Mouse (Mus musculus) intestine, embryonic 15.5 days (tissue): Measurements from ENCODE around the gene Ppp1r11. TPM values are rescaled to one million over a fixed set of nuclear protein-coding genes. Genes with fewer than 3 reads are reported as not detected.
A peak's percentile ranks its signal among the peaks of the same experiment; 100 is the strongest.
"Not testable (repeated sequence)": the region's sequence is repeated elsewhere in the genome, so short reads cannot be mapped to it uniquely, and the experiment has no call there.

Source experiments
- ATAC-seq: fragments of 200-750 bp; cut with Nextera tagmentation; 2 replicates; pipeline ENCODE4 v1.8.0; 2017; ENCODE audit warnings: moderate TSS enrichment, moderate library complexity
- H3K27ac ChIP-seq: fragments of 300-500 bp; sonication (generic); 2 replicates; pipeline ENCODE4 v1.5.1; 2015; ENCODE audit warnings: mild to moderate bottlenecking, inconsistent platforms
- H3K27me3 ChIP-seq: fragments of 300-500 bp; sonication (generic); replicated peaks from 2 replicates; pipeline ENCODE4 v1.6.1; 2015; ENCODE audit warnings: inconsistent platforms
- H3K36me3 ChIP-seq: fragments of 300-500 bp; sonication (generic); 2 replicates; pipeline ENCODE4 v1.6.1; 2015; ENCODE audit warnings: inconsistent platforms
- H3K4me1 ChIP-seq: fragments of 300-500 bp; sonication (generic); replicated peaks from 2 replicates; pipeline ENCODE4 v1.6.1; 2015; ENCODE audit warnings: inconsistent platforms
- H3K4me2 ChIP-seq: fragments of 300-500 bp; sonication (generic); replicated peaks from 2 replicates; pipeline ENCODE4 v1.6.1; 2015; ENCODE audit warnings: mild to moderate bottlenecking, inconsistent platforms
- H3K4me3 ChIP-seq: fragments of 300-500 bp; sonication (generic); replicated peaks from 2 replicates; pipeline ENCODE4 v1.5.1; 2015; ENCODE audit warnings: inconsistent platforms
- H3K9ac ChIP-seq: fragments of 300-500 bp; sonication (generic); 2 replicates; pipeline ENCODE4 v1.6.1; 2015; ENCODE audit warnings: inconsistent platforms
- H3K9me3 ChIP-seq: fragments of 300-500 bp; sonication (generic); 2 replicates; pipeline ENCODE4 v1.6.1; 2016; ENCODE audit warnings: inconsistent platforms
- WGBS: fragments of 180-500 bp; shearing (Covaris S2); methylation state at CpG from one replicate; pipeline ENCODE4 v1.1.7; 2015; 5-methylcytosine and 5-hydroxymethylcytosine counted together
- polyA plus RNA-seq: library from polyadenylated mRNA; unstranded; fragments of >200 nt; fragmentation: Nextera tagmentation; extraction: Ambion mirVana; gene quantifications from 2 replicates; pipeline ENCODE4 v1.2.1, GENCODE M21; 2015

Ppp1r11 gene
- 95.4 and 99.5 TPM in 2 replicates for polyA plus RNA-seq

- Histone ChIP-seq H3K27me3 (no peaks in the 10 kb centered on the region), H3K27ac (peak within 1 kb of the TSS; percentile 62), H3K4me3 (peak within 1 kb of the TSS; percentile 67), H3K9ac (peak within 1 kb of the TSS; percentile 69), H3K4me2 (peak within 1 kb of the TSS; percentile 69), H3K4me1 (peaks cover 18% of the 10 kb centered on the region), H3K36me3 (peaks cover 8% of the 10 kb centered on the region; the same call in 1 of the 2 replicates), H3K9me3 (no peaks in the 10 kb centered on the region)
- peak; percentile 97 for ATAC-seq
- WGBS: 2% methylated on average over 36 of the region's 36 CpGs
Observed at GRCm38 (mm10) chr17:36950981-36951947, at the start of gene Ppp1r11. Ppp1r11 (minus strand) TSS chr17:36951741.

DNA sequence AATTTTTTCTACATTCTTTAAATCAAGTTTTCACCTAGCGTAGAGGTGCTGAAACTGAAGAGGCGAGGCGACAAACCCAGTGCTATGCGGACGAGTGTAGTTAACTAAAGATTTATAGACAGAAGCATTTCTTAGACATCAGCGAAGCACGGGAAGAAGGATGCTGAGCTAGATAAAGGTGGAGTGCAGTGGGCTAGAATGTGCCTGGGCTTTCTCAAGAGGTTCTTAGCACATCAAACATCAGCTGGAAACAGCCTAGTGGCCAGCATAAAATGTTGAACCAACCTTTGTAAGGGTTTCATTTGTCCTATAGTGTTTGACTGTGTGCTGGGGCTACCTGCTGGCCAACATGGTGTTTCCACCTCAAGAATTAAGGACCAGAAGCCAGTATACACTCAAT is 49.3 kb upstream of the Ppp1r11 start, which contains the start of gene Zfp57:
Gene Zfp57, plus strand, starts transcription at position 301 of the 400 bp plus-strand sequence.
- no peak within 1 kb of the TSS for H3K4me3 ChIP-seq

GRCm38 (mm10) chr17:36998477-36998876 is 46.9 kb upstream of the Ppp1r11 start:
- no peak overlapping the region for H3K9ac ChIP-seq
- no peaks in the 10 kb centered on the region for H3K9me3 ChIP-seq
- no peak overlapping the region for H3K4me3 ChIP-seq
- H3K4me2 ChIP-seq: no peak overlapping the region
- no peaks in the 10 kb centered on the region for H3K36me3 ChIP-seq
- WGBS: 56% methylated on average over 2 of the region's 2 CpGs
- ATAC-seq: no peak
- no peak overlapping the region for H3K27ac ChIP-seq
- no peaks in the 10 kb centered on the region for H3K4me1 ChIP-seq
- H3K27me3 ChIP-seq: no peaks in the 10 kb centered on the region

More for the DNA sequence above, 49.3 kb upstream of the Ppp1r11 start, which contains the start of gene Zfp57:
- Histone ChIP-seq H3K27ac (no peak within 1 kb of the TSS), H3K4me2 (peak within 1 kb of the TSS; percentile 88), H3K4me1 (no peaks in the 10 kb centered on the region), H3K9ac (no peak within 1 kb of the TSS), H3K36me3 (no peaks in the 10 kb centered on the region), H3K9me3 (no peaks in the 10 kb centered on the region), H3K27me3 (no peaks in the 10 kb centered on the region)
- 91% methylated on average over 7 of the region's 7 CpGs for WGBS
- ATAC-seq: no peak

DNA sequence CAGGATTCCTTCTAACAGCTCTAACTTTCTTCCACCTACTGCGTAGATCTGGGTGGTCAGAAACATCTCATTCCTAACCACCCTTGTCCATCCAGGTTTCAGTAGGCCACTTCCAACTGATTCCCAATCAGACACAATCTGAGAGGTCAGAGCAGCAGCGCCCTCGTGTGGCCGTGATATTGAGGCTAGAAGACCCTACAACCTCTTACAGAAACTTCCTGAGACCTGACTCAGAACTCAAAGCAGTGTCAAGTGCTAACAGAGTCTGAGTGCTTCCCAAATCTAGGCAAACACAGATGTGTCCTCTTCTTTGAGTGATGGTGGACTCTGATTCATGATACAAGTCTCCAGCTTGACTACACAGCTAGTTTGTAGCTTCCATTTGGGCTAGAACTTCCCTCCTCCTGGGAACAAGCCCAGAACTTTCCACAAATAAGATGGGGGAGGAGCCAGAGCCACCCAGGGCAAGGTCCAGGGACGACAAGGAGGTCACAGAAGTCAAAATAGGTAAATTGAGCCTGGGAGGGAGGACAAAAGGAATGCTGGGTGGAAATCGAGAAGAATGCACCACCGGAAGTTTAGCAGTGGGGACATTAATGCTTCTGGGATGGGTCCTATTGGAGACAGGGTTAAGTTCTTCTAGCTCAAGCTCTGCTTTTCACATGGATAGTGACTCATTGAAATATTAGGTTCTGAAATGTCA is 45.6 kb upstream of the Ppp1r11 start:
- ATAC-seq: peak; percentile 61
- Histone ChIP-seq H3K27me3 (no peaks in the 10 kb centered on the region), H3K4me1 (no peaks in the 10 kb centered on the region), H3K36me3 (no peaks in the 10 kb centered on the region), H3K9ac (no peak overlapping the region), H3K4me3 (no peak overlapping the region), H3K9me3 (no peaks in the 10 kb centered on the region), H3K27ac (no peak overlapping the region), H3K4me2 (no peak overlapping the region)
- 26% methylated on average over 7 of the region's 7 CpGs for WGBS

DNA sequence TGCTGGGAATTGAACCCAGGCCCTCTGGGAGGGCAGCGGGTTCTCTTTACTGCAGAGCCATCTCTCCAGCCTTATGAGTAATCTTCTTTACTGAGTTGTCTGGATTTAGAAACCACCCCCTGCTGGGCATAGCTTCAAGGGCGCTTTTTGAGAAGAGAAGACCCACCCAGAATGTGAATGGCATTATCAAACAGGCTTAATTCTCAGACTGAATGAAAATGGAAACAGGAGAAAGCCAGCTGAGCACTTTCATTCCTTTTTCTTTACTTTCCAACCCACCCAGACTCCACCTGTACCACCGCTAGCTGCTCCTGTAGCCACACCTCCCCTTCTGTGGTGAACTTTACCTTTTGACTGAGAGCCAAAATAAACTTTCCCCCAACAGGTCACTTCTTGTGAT is 43.9 kb upstream of the Ppp1r11 start:
- Histone ChIP-seq H3K4me1 (no peaks in the 10 kb centered on the region), H3K36me3 (no peaks in the 10 kb centered on the region), H3K4me3 (no peak overlapping the region), H3K4me2 (no peak overlapping the region), H3K9me3 (no peaks in the 10 kb centered on the region), H3K27ac (no peak overlapping the region), H3K9ac (no peak overlapping the region), H3K27me3 (no peaks in the 10 kb centered on the region)
- no peak for ATAC-seq
- 66% methylated on average over 3 of the region's 3 CpGs for WGBS

GRCm38 (mm10) chr17:36994528-36994927 is 43.0 kb upstream of the Ppp1r11 start:
- no peaks in the 10 kb centered on the region for H3K4me1 ChIP-seq
- no peak overlapping the region for H3K4me2 ChIP-seq
- no peak overlapping the region for H3K9ac ChIP-seq
- no peak overlapping the region for H3K4me3 ChIP-seq
- no peak for ATAC-seq
- WGBS: 78% methylated on average over 2 of the region's 2 CpGs
- no peaks in the 10 kb centered on the region for H3K27me3 ChIP-seq
- no peak overlapping the region for H3K27ac ChIP-seq
- no peaks in the 10 kb centered on the region for H3K36me3 ChIP-seq
- H3K9me3 ChIP-seq: no peaks in the 10 kb centered on the region

GRCm38 (mm10) chr17:36993770-36994325 is 42.3 kb upstream of the Ppp1r11 start:
- ATAC-seq: no peak
- Histone ChIP-seq H3K27ac (no peak overlapping the region), H3K9me3 (no peaks in the 10 kb centered on the region), H3K9ac (no peak overlapping the region), H3K27me3 (0 out of 2 replicates have a peak, but pooled peaks cover 2% of the 10 kb centered on the region), H3K4me1 (0 out of 2 replicates have a peak, but pooled peaks cover under 1% of the 10 kb centered on the region), H3K4me2 (no peak overlapping the region), H3K4me3 (no peak overlapping the region), H3K36me3 (no peaks in the 10 kb centered on the region)
- 88% methylated on average over 4 of the region's 4 CpGs for WGBS

DNA sequence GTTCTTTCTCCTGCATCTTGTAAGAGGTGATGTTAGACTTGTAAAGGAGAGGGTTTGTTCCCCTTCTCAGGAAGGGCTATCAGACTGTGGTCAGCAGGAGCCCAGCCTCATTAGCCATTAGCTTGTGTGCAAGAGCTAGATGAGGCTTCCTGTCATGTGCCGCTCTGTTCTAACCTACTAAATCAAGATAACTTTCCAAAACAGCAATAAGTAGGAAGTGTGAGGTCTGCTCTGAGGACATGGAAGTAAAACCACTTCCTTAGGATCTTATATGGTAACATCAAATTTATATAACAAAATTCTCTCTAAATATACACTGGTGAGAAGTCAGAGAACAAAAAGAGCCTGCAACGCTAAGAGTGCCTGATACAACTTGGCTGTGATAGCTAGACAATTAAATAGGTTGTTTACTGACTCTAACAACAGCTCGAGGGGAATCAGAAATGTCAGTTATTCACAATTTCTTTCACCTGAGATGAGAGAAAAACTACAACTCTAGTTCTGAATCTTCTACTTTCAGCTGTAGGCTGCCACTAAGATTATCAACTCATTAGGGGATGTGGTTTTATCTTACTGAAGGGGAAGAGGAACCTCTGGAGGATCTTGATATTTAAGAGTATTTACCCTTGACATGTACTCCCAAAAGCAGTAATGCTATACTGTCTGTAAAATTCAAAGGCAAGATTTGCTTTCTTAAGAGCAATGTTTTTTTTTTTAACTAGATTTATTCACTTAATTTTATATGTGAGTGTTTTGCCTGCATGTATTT is 41.0 kb upstream of the Ppp1r11 start:
- Histone ChIP-seq H3K36me3 (no peaks in the 10 kb centered on the region), H3K27me3 (peaks cover 8% of the 10 kb centered on the region), H3K9ac (no peak overlapping the region), H3K9me3 (no peaks in the 10 kb centered on the region), H3K27ac (no peak overlapping the region), H3K4me1 (0 out of 2 replicates have a peak, but pooled peaks cover 5% of the 10 kb centered on the region), H3K4me3 (no peak overlapping the region), H3K4me2 (no peak overlapping the region)
- no peak for ATAC-seq
- WGBS: 68% methylated on average over 3 of the region's 3 CpGs

DNA sequence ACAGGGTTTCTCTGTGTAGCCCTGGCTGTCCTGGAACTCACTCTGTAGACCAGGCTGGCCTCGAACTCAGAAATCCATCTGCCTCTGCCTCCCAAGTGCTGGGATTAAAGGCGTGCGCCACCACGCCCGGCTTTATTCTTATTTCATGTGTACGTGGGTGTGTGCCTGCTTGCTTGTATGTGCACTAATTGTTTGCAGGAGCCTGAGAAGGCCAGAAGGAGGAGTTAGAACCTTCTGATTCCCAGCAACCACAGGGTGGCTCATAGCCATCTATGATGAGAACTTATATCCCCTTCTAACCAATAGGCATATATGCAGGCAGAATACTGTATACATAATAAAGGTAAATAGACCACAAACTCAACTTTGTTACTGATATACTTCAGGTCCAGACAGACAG is 39.1 kb upstream of the Ppp1r11 start:
- not testable (repeated sequence) for H3K9ac ChIP-seq, H3K36me3 ChIP-seq, H3K4me1 ChIP-seq, H3K9me3 ChIP-seq, H3K4me2 ChIP-seq, H3K27ac ChIP-seq, ATAC-seq, H3K4me3 ChIP-seq
- 91% methylated on average over 6 of the region's 6 CpGs for WGBS
- peaks cover 11% of the 10 kb centered on the region for H3K27me3 ChIP-seq

- Histone ChIP-seq H3K27ac (no peak within 1 kb of the TSS), H3K36me3 (no peaks in the 10 kb centered on the region), H3K9me3 (no peaks in the 10 kb centered on the region), H3K4me3 (peak within 1 kb of the TSS; percentile 20), H3K4me1 (0 out of 2 replicates have a peak, but pooled peaks cover 5% of the 10 kb centered on the region), H3K9ac (no peak within 1 kb of the TSS), H3K27me3 (peaks cover 11% of the 10 kb centered on the region), H3K4me2 (peak within 1 kb of the TSS; percentile 53)
- no peak for ATAC-seq
- 30% methylated on average over 5 of the region's 5 CpGs for whole genome bisulfite sequencing
Observed at GRCm38 (mm10) chr17:36989437-36989836, 37.9 kb upstream of the Ppp1r11 start, which contains the start of gene H2-M5. H2-M5 (minus strand) TSS chr17:36989537.

DNA sequence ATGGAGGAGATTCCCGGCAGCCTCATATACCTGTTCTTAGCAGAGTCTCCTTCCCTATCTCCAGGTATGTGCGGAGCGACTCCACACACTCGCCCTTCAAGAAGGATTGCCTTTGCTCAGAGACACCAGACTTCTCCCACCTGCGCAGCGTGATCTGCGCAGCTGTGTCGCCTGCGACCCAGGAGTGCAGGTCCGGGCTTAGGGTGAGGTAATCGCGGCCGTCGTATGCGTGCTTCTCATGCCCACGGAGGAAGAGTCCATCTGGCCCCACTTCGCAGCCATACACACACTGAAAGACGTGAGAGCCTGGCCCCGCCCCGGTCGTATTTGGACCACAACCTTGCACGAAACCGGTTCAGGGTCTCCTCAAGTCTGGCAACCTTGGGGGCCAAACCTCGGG is 36.9 kb upstream of the Ppp1r11 start:
- H3K27me3 ChIP-seq: peaks cover 11% of the 10 kb centered on the region
- H3K4me2 ChIP-seq: peak overlapping the region; percentile 53
- H3K4me1 ChIP-seq: 0 out of 2 replicates have a peak, but pooled peaks cover 5% of the 10 kb centered on the region
- 4% methylated on average over 24 of the region's 24 CpGs for WGBS
- no peak overlapping the region for H3K9ac ChIP-seq
- ATAC-seq: peak; percentile 56; the same call in 1 of the 2 replicates
- H3K36me3 ChIP-seq: no peaks in the 10 kb centered on the region
- peak overlapping the region; percentile 20 for H3K4me3 ChIP-seq
- H3K9me3 ChIP-seq: no peaks in the 10 kb centered on the region
- H3K27ac ChIP-seq: no peak overlapping the region
